Mouse (Mus musculus) cerebellum, postnatal 10 days (tissue): ENCODE measurements around the gene Znhit2.
A peak's percentile ranks its signal among the peaks of the same experiment; 100 is the strongest.

Source experiments
- DNase-seq, 2 experiments: peaks; one replicate each; pipeline ENCODE4 v3.0.0; 2021; ENCODE audit warnings: mixed read lengths in 2 of 2

The Znhit2 gene

GRCm38 (mm10) chr19:6076564-6077393 lies 15.8 kb downstream of the Znhit2 start, which contains the start of gene Vps51:
Gene Vps51 (minus strand): TSS chr19:6077231.
- peak; percentile 86 to 90 for DNase-seq

- DNase-seq: no peak
These were observed 19.0 kb downstream of the Znhit2 start, which contains the start of gene Tmem262 for GRCm38 (mm10) chr19:6079983-6080480. Gene Tmem262 (plus strand): TSS chr19:6080033.

- DNase-seq: no peak
These were observed 21.2 kb downstream of the Znhit2 start, which contains the start of gene Gm28374 for GRCm38 (mm10) chr19:6082156-6082555. Gene Gm28374 (minus strand): TSS chr19:6082256.

DNA sequence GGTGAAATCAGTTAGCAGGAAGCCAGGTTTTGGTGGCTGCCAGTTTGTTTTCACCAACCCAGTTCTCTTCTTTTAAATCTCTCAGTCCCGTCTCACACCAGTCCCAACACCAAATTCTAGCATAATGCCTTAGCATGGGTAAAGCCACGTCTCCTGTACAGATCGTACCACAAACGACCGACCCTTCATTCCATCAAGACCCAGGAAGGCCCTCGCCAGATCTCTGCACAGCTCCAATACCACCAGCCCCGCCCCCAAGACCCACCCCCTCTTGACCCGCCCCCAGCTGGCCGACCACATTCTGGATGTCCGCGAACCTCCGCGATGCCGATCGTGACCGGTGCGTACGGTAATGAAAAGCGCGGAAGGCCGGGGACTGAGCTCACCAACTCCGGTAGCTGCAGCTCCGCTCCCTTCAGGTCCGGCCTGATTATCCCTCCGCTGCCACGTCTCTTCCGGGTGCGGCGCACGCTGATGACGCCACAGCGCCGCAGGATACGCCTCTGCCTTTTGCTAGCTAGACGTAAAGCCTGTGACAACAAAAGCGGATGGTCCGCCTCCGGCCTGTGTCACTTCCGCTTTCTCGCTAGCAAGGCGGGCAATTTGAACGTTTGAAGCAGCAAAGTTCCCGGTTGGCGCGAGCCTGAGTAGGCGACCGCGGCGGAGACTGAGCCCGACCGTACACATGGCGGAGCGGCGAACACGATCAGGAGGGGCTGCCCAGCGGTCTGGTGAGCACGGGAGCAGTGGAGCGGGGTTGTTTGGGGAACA lies 23.7 kb downstream of the Znhit2 start, which contains the start of the genes Zfpl1 and Cdca5:
Zfpl1 (minus strand) TSS at position 479 of the 771 bp plus-strand sequence.
Cdca5 (plus strand) TSS at position 506 of the 771 bp plus-strand sequence.
- peak; percentile 98 for DNase-seq

GRCm38 (mm10) chr19:6085417-6085879 lies 24.5 kb downstream of the Znhit2 start:
- DNase-seq: peak; percentile 65 to 71

GRCm38 (mm10) chr19:6088841-6089240 lies 27.8 kb downstream of the Znhit2 start:
- DNase-seq: no peak

DNA sequence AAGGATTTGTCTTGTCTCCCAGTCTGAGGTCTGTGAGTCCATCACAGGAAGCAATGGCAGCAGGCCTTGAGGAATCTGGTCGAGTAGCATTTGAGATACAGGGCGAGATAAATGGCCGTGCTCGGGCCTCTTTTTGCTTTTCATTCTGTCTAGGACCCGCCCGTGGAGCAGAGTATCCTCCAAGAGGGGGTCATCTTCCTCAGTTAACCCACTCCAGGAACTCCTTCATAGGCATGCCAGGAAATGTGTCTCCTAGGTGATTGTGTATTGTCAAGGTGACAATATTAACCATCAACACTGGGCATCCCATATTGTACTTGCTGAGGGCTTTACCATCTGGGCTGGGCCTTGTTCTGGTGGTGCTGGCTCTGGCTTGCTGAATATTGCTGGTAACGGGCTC lies 33.1 kb downstream of the Znhit2 start, which contains the start of gene AC131692.1:
AC131692.1 (plus strand) TSS at position 301 of the 400 bp plus-strand sequence.
- DNase-seq: no peak

DNA sequence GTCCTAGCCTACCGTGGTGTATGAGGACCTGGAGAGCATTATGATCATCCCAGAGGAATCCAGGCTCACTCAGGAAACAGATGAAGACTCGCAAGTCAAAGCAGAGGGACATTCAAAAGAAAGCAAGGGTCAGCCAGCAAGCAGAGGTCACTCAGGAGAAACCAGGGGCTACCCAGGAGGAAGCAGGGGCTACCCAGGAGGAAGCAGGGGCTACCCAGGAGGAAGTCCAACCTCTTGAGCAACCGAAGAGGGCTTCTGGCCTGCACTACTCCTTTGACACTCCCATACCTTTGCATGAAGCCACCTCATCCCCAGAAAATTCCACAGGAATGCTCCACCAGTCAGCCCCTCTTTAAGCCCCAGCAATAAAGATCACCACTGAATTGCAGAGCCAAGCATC lies 36.9 kb downstream of the Znhit2 start:
- DNase-seq: no peak

GRCm38 (mm10) chr19:6101186-6101585 lies 40.2 kb downstream of the Znhit2 start:
- no peak for DNase-seq

DNA sequence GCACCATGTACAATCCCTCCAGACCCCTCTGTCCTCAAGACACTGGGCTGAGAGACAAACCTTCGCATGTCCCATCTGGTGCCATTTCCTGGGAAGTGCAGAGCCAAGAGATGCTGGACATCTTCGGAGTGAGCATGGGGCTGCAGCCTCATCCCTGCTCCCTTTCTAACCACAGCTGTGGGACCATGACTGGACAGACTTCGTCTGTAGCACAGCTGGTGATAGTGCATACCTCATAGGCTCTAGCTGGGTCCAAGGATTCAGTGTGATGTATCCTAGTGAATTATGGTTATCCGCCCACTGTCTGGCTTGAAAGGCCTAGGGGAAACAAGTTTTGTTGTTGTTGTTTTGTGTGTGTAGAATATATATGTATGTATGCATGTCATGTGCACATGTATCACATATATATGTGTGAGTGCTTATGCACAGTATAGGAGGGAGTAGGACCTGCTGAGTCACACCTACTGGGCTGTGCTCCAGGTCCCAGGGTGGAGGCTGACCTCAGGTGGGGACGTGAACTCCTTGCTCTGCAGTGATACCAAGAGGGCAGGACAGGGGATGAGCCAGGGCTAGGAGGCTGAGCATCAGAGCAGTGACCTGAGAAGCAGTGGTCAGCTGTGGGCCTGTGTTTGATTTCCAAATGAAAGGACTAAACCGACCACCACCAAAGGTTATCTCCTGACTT lies 41.3 kb downstream of the Znhit2 start:
- DNase-seq: no peak

GRCm38 (mm10) chr19:6104476-6104875 lies 43.5 kb downstream of the Znhit2 start:
- no peak for DNase-seq

DNA sequence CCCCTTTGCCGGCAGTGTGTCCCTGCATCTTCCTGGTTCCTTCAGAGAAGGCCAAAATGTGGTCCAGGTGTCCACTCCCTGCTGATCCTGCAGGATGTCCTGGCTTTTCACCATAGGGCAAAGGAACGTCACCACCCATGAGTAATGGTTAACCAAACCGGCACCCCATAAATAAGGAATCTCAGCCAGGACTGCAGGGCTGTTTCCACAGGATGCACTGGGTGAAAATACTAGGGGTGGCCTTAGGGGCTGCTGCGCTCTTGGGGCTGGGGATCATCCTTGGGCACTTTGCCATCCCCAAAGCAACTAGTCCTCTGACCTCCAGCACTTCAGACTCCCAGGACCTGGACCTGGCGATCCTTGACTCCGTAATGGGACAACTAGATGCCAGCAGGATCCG lies 44.6 kb downstream of the Znhit2 start, which contains the start of gene Naaladl1:
Naaladl1 (plus strand) TSS at position 197 of the 400 bp plus-strand sequence.
- no peak for DNase-seq
